Mouse (Mus musculus) limb, embryonic 14.5 days (tissue): ENCODE data around the gene Aspscr1. TPM values are rescaled to one million over a fixed set of nuclear protein-coding genes. Genes with fewer than 3 reads are reported as not detected.

Source experiments
- ATAC-seq: fragments of 200-750 bp; cut with Nextera tagmentation; 2 replicates; pipeline ENCODE4 v1.8.0; 2017; ENCODE audit warnings: low read depth, moderate number of reproducible peaks, moderate TSS enrichment; ENCODE audit not compliant: low FRiP score
- DNase-seq: peaks from one replicate; pipeline ENCODE4 v3.0.0-alpha.2; 2015; ENCODE audit warnings: low spot score
- H3K27ac ChIP-seq: fragments of 300-500 bp; sonication (generic); replicated peaks from 2 replicates; pipeline ENCODE4 v1.5.1; 2014; ENCODE audit warnings: low read depth, mild to moderate bottlenecking, low read length, moderate library complexity, mixed read lengths
- H3K27me3 ChIP-seq: fragments of 300-500 bp; sonication (generic); 2 replicates; pipeline ENCODE4 v1.6.1; 2014; ENCODE audit warnings: low read length, mixed read lengths; ENCODE audit not compliant: control insufficient read depth, insufficient read depth
- H3K36me3 ChIP-seq: fragments of 300-500 bp; sonication (generic); 2 replicates; pipeline ENCODE4 v1.6.1; 2014; ENCODE audit warnings: mild to moderate bottlenecking, low read length, moderate library complexity, mixed read lengths; ENCODE audit not compliant: control insufficient read depth, insufficient read depth
- H3K4me1 ChIP-seq: fragments of 300-500 bp; sonication (generic); 2 replicates; pipeline ENCODE4 v1.6.1; 2014; ENCODE audit warnings: antibody characterized with exemption, low read length, mixed read lengths; ENCODE audit not compliant: control insufficient read depth, insufficient read depth
- H3K4me2 ChIP-seq: fragments of 300-500 bp; sonication (generic); replicated peaks from 2 replicates; pipeline ENCODE4 v1.6.1; 2014; ENCODE audit warnings: low read depth, mild to moderate bottlenecking, low read length, moderate library complexity; ENCODE audit not compliant: severe bottlenecking
- H3K4me3 ChIP-seq: fragments of 300-500 bp; sonication (generic); replicated peaks from 2 replicates; pipeline ENCODE4 v1.5.1; 2014; ENCODE audit warnings: low read length
- H3K9ac ChIP-seq: fragments of 300-500 bp; sonication (generic); 2 replicates; pipeline ENCODE4 v1.6.1; 2014; ENCODE audit warnings: mild to moderate bottlenecking, low read depth, low read length, moderate library complexity; ENCODE audit not compliant: severe bottlenecking
- H3K9me3 ChIP-seq: fragments of 300-500 bp; sonication (generic); 2 replicates; pipeline ENCODE4 v1.6.1; 2016; ENCODE audit warnings: low read length; ENCODE audit not compliant: control insufficient read depth
- POLR2A ChIP-seq: fragments of 200-500 bp; IDR thresholded peaks from 2 replicates; pipeline ENCODE4 v1.8.0; 2012; ENCODE audit warnings: inconsistent platforms, mild to moderate bottlenecking, moderate library complexity, borderline replicate concordance; ENCODE audit not compliant: insufficient read depth, insufficient read length; ENCODE audit errors: extremely low read depth
- WGBS: fragments of 180-500 bp; shearing (Covaris S2); extraction: QIAGEN DNeasy Blood & Tissue Kit; methylation state at CpG from one replicate; pipeline ENCODE4 v1.1.7; 2014; 5-methylcytosine and 5-hydroxymethylcytosine counted together
- polyA plus RNA-seq, 2 experiments: library from polyadenylated mRNA; depleted of rRNA in 1 of 2; stranded (reverse) in 1 of 2; unstranded in 1 of 2; fragments of >200 nt; fragmentation: Nextera tagmentation in 1 of 2; extraction: Ambion mirVana in 1 of 2; gene quantifications; 2 replicates each; pipeline versions ENCODE4 v1.2.1 to v1.2.3; 2012 to 2014

The Aspscr1 gene
- polyA plus RNA-seq, 2 experiments, result 73.9 to 96.1 TPM

- H3K27me3 ChIP-seq, result no peaks in the 10 kb centered on the region
- no peak for DNase-seq
- H3K9ac ChIP-seq, result no peak overlapping the region
- peaks cover 14% of the 10 kb centered on the region; the same call in 1 of the 2 replicates for H3K4me1 ChIP-seq
- H3K9me3 ChIP-seq, result no peaks in the 10 kb centered on the region
- no peak for TF ChIP-seq POLR2A
- H3K27ac ChIP-seq, result no peak overlapping the region
- no peaks in the 10 kb centered on the region for H3K36me3 ChIP-seq
- no peak overlapping the region for H3K4me2 ChIP-seq
- no peak for ATAC-seq
- 88% methylated on average over 10 of the region's 10 CpGs for WGBS
- no peak overlapping the region for H3K4me3 ChIP-seq
These were observed 57.6 kb downstream of the Aspscr1 start for GRCm38 (mm10) chr11:120730331-120730870.

- no peak for DNase-seq
- H3K9me3 ChIP-seq, result no peaks in the 10 kb centered on the region
- 100% methylated on average over 1 of the region's 1 CpGs for WGBS
- H3K4me3 ChIP-seq, result no peak overlapping the region
- no peak overlapping the region for H3K9ac ChIP-seq
- H3K27ac ChIP-seq, result peak overlapping the region; percentile 52; the same call in 1 of the 2 replicates
- H3K4me1 ChIP-seq, result peaks cover 14% of the 10 kb centered on the region; the same call in 1 of the 2 replicates
- H3K4me2 ChIP-seq, result no peak overlapping the region
- H3K27me3 ChIP-seq, result no peaks in the 10 kb centered on the region
- no peak for ATAC-seq
- TF ChIP-seq POLR2A, result no peak
- H3K36me3 ChIP-seq, result no peaks in the 10 kb centered on the region
These were observed 58.6 kb downstream of the Aspscr1 start for GRCm38 (mm10) chr11:120731395-120731794.

- H3K4me1 ChIP-seq, result peaks cover 9% of the 10 kb centered on the region; the same call in 1 of the 2 replicates
- no peaks in the 10 kb centered on the region for H3K27me3 ChIP-seq
- peak within 1 kb of the TSS; percentile 52; the same call in 1 of the 2 replicates for H3K27ac ChIP-seq
- TF ChIP-seq POLR2A, result no peak
- ATAC-seq, result peak; percentile 24; the same call in 1 of the 2 replicates
- 55% methylated on average over 12 of the region's 12 CpGs for WGBS
- H3K36me3 ChIP-seq, result no peaks in the 10 kb centered on the region
- no peak within 1 kb of the TSS for H3K9ac ChIP-seq
- 0 out of 2 replicates have a peak within 1 kb of the TSS, but pooled peaks have one; percentile 5 for H3K4me2 ChIP-seq
- peak; percentile 69 for DNase-seq
- no peaks in the 10 kb centered on the region for H3K9me3 ChIP-seq
- H3K4me3 ChIP-seq, result no peak within 1 kb of the TSS
These were observed 59.3 kb downstream of the Aspscr1 start, which contains the start of gene Cbr2 for GRCm38 (mm10) chr11:120731858-120732680. Gene Cbr2 (minus strand): TSS chr11:120732114.

- DNase-seq, result no peak
- WGBS, result 48% methylated on average over 6 of the region's 6 CpGs
These were observed 60.7 kb downstream of the Aspscr1 start for GRCm38 (mm10) chr11:120733521-120733920.

GRCm38 (mm10) chr11:120736424-120736823 is 63.7 kb downstream of the Aspscr1 start:
- ATAC-seq (no peak), DNase-seq (no peak)
- H3K36me3 ChIP-seq, result no peaks in the 10 kb centered on the region
- no peak overlapping the region for H3K9ac ChIP-seq
- TF ChIP-seq POLR2A, result no peak
- no peaks in the 10 kb centered on the region for H3K9me3 ChIP-seq
- WGBS, result 75% methylated on average over 6 of the region's 6 CpGs
- H3K27ac ChIP-seq, result no peak overlapping the region
- no peaks in the 10 kb centered on the region for H3K27me3 ChIP-seq
- H3K4me3 ChIP-seq, result no peak overlapping the region
- H3K4me2 ChIP-seq, result no peak overlapping the region
- H3K4me1 ChIP-seq, result peaks cover 9% of the 10 kb centered on the region; the same call in 1 of the 2 replicates

More at GRCm38 (mm10) chr11:120733521-120733920, 60.7 kb downstream of the Aspscr1 start:
- H3K4me3 ChIP-seq, result no peak overlapping the region
- H3K36me3 ChIP-seq, result no peaks in the 10 kb centered on the region
- no peak for TF ChIP-seq POLR2A
- no peak overlapping the region for H3K27ac ChIP-seq
- no peaks in the 10 kb centered on the region for H3K9me3 ChIP-seq
- no peak for ATAC-seq
- H3K4me1 ChIP-seq, result peaks cover 9% of the 10 kb centered on the region; the same call in 1 of the 2 replicates
- no peak overlapping the region for H3K4me2 ChIP-seq
- no peak overlapping the region for H3K9ac ChIP-seq
- H3K27me3 ChIP-seq, result no peaks in the 10 kb centered on the region
